Mouse (Mus musculus): ENCODE measurements around the gene Ifna4. TPM values are rescaled to one million over a fixed set of nuclear protein-coding genes. Genes with fewer than 3 reads are reported as not detected.

Gene Ifna4
- not detected for polyA plus RNA-seq (2014; fragmentation: Illumina TruSeq; extraction: RNeasy Lipid Tissue Mini Kit (QIAGEN cat#74804); ENCODE audit: low read depth, low replicate concordance)

GRCm38 (mm10) chr4:88841438-88841911 is at the start of gene Ifna4:
Ifna4 (plus strand) TSS chr4:88841861.

GRCm38 (mm10) chr4:88793936-88794675 is 47.6 kb upstream of the Ifna4 start, which contains the start of gene Gm13275:
Gm13275 (plus strand) TSS chr4:88794487.

GRCm38 (mm10) chr4:88797097-88797496 is 44.6 kb upstream of the Ifna4 start, which contains the start of gene Gm13279:
Gm13279 (plus strand) TSS chr4:88797397.

GRCm38 (mm10) chr4:88799365-88799764 is 42.3 kb upstream of the Ifna4 start, which contains the start of gene Gm13285:
Gm13285 (plus strand) TSS chr4:88799665.

GRCm38 (mm10) chr4:88802954-88803353 is 38.7 kb upstream of the Ifna4 start, which contains the start of gene Gm13287:
Gm13287 (plus strand) TSS chr4:88803254.

GRCm38 (mm10) chr4:88805231-88805630 is 36.4 kb upstream of the Ifna4 start, which contains the start of gene Gm13288:
Gm13288 (plus strand) TSS chr4:88805531.

GRCm38 (mm10) chr4:88815928-88816327 is 25.7 kb upstream of the Ifna4 start, which contains the start of gene Ifna7:
Ifna7 (plus strand) TSS chr4:88816228.

GRCm38 (mm10) chr4:88819659-88820058 is 22.0 kb upstream of the Ifna4 start, which contains the start of gene Ifna11:
Ifna11 (plus strand) TSS chr4:88819959.

GRCm38 (mm10) chr4:88827116-88827515 is 14.5 kb upstream of the Ifna4 start, which contains the start of gene Ifna6:
Ifna6 (plus strand) TSS chr4:88827416.

GRCm38 (mm10) chr4:88835225-88835624 is 6.4 kb upstream of the Ifna4 start, which contains the start of gene Ifna5:
Ifna5 (plus strand) TSS chr4:88835525.

GRCm38 (mm10) chr4:88849698-88850097 is 8.0 kb downstream of the Ifna4 start, which contains the start of gene Ifna1:
Ifna1 (plus strand) TSS chr4:88850087.

GRCm38 (mm10) chr4:88880101-88880500 is 38.4 kb downstream of the Ifna4 start, which contains the start of gene Ifne:
Ifne (minus strand) TSS chr4:88880201.

Other genes starting within 250 kb of the Ifna4 start
- gene Ifna9, start 249.5 kb upstream of the Ifna4 start, polyA plus RNA-seq (2014; fragmentation: Illumina TruSeq; extraction: RNeasy Lipid Tissue Mini Kit (QIAGEN cat#74804); ENCODE audit: low read depth, low replicate concordance), result not detected
- gene Ifna12, start 238.5 kb upstream of the Ifna4 start, polyA plus RNA-seq (2014; fragmentation: Illumina TruSeq; extraction: RNeasy Lipid Tissue Mini Kit (QIAGEN cat#74804); ENCODE audit: low read depth, low replicate concordance), result not detected
- gene C87499, start 207.4 kb upstream of the Ifna4 start, polyA plus RNA-seq (2014; fragmentation: Illumina TruSeq; extraction: RNeasy Lipid Tissue Mini Kit (QIAGEN cat#74804); ENCODE audit: low read depth, low replicate concordance), result not detected
- not detected for gene Ifna13, start 197.4 kb upstream of the Ifna4 start, polyA plus RNA-seq (2014; fragmentation: Illumina TruSeq; extraction: RNeasy Lipid Tissue Mini Kit (QIAGEN cat#74804); ENCODE audit: low read depth, low replicate concordance)
- not detected for gene Ifna16, start 164.9 kb upstream of the Ifna4 start, polyA plus RNA-seq (2014; fragmentation: Illumina TruSeq; extraction: RNeasy Lipid Tissue Mini Kit (QIAGEN cat#74804); ENCODE audit: low read depth, low replicate concordance)
- not detected for gene Ifna2, start 157.9 kb upstream of the Ifna4 start, polyA plus RNA-seq (2014; fragmentation: Illumina TruSeq; extraction: RNeasy Lipid Tissue Mini Kit (QIAGEN cat#74804); ENCODE audit: low read depth, low replicate concordance)
- gene Ifnab, start 150.5 kb upstream of the Ifna4 start, polyA plus RNA-seq (2014; fragmentation: Illumina TruSeq; extraction: RNeasy Lipid Tissue Mini Kit (QIAGEN cat#74804); ENCODE audit: low read depth, low replicate concordance), result not detected
- gene Gm26566, start 120.1 kb upstream of the Ifna4 start, polyA plus RNA-seq (2014; fragmentation: Illumina TruSeq; extraction: RNeasy Lipid Tissue Mini Kit (QIAGEN cat#74804); ENCODE audit: low read depth, low replicate concordance), result 0.62 TPM
- gene Klhl9, start 119.4 kb upstream of the Ifna4 start, polyA plus RNA-seq (2014; fragmentation: Illumina TruSeq; extraction: RNeasy Lipid Tissue Mini Kit (QIAGEN cat#74804); ENCODE audit: low read depth, low replicate concordance), result 33.9 TPM
- not detected for gene Gm13271, start 87.0 kb upstream of the Ifna4 start, polyA plus RNA-seq (2014; fragmentation: Illumina TruSeq; extraction: RNeasy Lipid Tissue Mini Kit (QIAGEN cat#74804); ENCODE audit: low read depth, low replicate concordance)
- not detected for gene Gm13283, start 81.7 kb upstream of the Ifna4 start, polyA plus RNA-seq (2014; fragmentation: Illumina TruSeq; extraction: RNeasy Lipid Tissue Mini Kit (QIAGEN cat#74804); ENCODE audit: low read depth, low replicate concordance)
- gene Gm13290, start 68.0 kb upstream of the Ifna4 start, polyA plus RNA-seq (2014; fragmentation: Illumina TruSeq; extraction: RNeasy Lipid Tissue Mini Kit (QIAGEN cat#74804); ENCODE audit: low read depth, low replicate concordance), result not detected
- not detected for gene Gm13289, start 64.9 kb upstream of the Ifna4 start, polyA plus RNA-seq (2014; fragmentation: Illumina TruSeq; extraction: RNeasy Lipid Tissue Mini Kit (QIAGEN cat#74804); ENCODE audit: low read depth, low replicate concordance)
- not detected for gene Gm13272, start 62.0 kb upstream of the Ifna4 start, polyA plus RNA-seq (2014; fragmentation: Illumina TruSeq; extraction: RNeasy Lipid Tissue Mini Kit (QIAGEN cat#74804); ENCODE audit: low read depth, low replicate concordance)
- gene Ifnz, start 59.7 kb upstream of the Ifna4 start, polyA plus RNA-seq (2014; fragmentation: Illumina TruSeq; extraction: RNeasy Lipid Tissue Mini Kit (QIAGEN cat#74804); ENCODE audit: low read depth, low replicate concordance), result not detected
- not detected for gene Gm13276, start 56.2 kb upstream of the Ifna4 start, polyA plus RNA-seq (2014; fragmentation: Illumina TruSeq; extraction: RNeasy Lipid Tissue Mini Kit (QIAGEN cat#74804); ENCODE audit: low read depth, low replicate concordance)
- gene Gm13277, start 53.2 kb upstream of the Ifna4 start, polyA plus RNA-seq (2014; fragmentation: Illumina TruSeq; extraction: RNeasy Lipid Tissue Mini Kit (QIAGEN cat#74804); ENCODE audit: low read depth, low replicate concordance), result not detected
- gene Gm13278, start 50.3 kb upstream of the Ifna4 start, polyA plus RNA-seq (2014; fragmentation: Illumina TruSeq; extraction: RNeasy Lipid Tissue Mini Kit (QIAGEN cat#74804); ENCODE audit: low read depth, low replicate concordance), result not detected
- not detected for gene Gm13275, start 47.4 kb upstream of the Ifna4 start, polyA plus RNA-seq (2014; fragmentation: Illumina TruSeq; extraction: RNeasy Lipid Tissue Mini Kit (QIAGEN cat#74804); ENCODE audit: low read depth, low replicate concordance)
- gene Gm13279, start 44.5 kb upstream of the Ifna4 start, polyA plus RNA-seq (2014; fragmentation: Illumina TruSeq; extraction: RNeasy Lipid Tissue Mini Kit (QIAGEN cat#74804); ENCODE audit: low read depth, low replicate concordance), result not detected
- gene Gm13285, start 42.2 kb upstream of the Ifna4 start, polyA plus RNA-seq (2014; fragmentation: Illumina TruSeq; extraction: RNeasy Lipid Tissue Mini Kit (QIAGEN cat#74804); ENCODE audit: low read depth, low replicate concordance), result not detected
- gene Gm13287, start 38.6 kb upstream of the Ifna4 start, polyA plus RNA-seq (2014; fragmentation: Illumina TruSeq; extraction: RNeasy Lipid Tissue Mini Kit (QIAGEN cat#74804); ENCODE audit: low read depth, low replicate concordance), result not detected
- not detected for gene Gm13288, start 36.3 kb upstream of the Ifna4 start, polyA plus RNA-seq (2014; fragmentation: Illumina TruSeq; extraction: RNeasy Lipid Tissue Mini Kit (QIAGEN cat#74804); ENCODE audit: low read depth, low replicate concordance)
- gene Ifna7, start 25.6 kb upstream of the Ifna4 start, polyA plus RNA-seq (2014; fragmentation: Illumina TruSeq; extraction: RNeasy Lipid Tissue Mini Kit (QIAGEN cat#74804); ENCODE audit: low read depth, low replicate concordance), result not detected
- gene Ifna11, start 21.9 kb upstream of the Ifna4 start, polyA plus RNA-seq (2014; fragmentation: Illumina TruSeq; extraction: RNeasy Lipid Tissue Mini Kit (QIAGEN cat#74804); ENCODE audit: low read depth, low replicate concordance), result not detected
- gene Ifna6, start 14.4 kb upstream of the Ifna4 start, polyA plus RNA-seq (2014; fragmentation: Illumina TruSeq; extraction: RNeasy Lipid Tissue Mini Kit (QIAGEN cat#74804); ENCODE audit: low read depth, low replicate concordance), result not detected
- gene Ifna5, start 6.3 kb upstream of the Ifna4 start, polyA plus RNA-seq (2014; fragmentation: Illumina TruSeq; extraction: RNeasy Lipid Tissue Mini Kit (QIAGEN cat#74804); ENCODE audit: low read depth, low replicate concordance), result not detected
- not detected for gene Ifna1, start 8.2 kb downstream of the Ifna4 start, polyA plus RNA-seq (2014; fragmentation: Illumina TruSeq; extraction: RNeasy Lipid Tissue Mini Kit (QIAGEN cat#74804); ENCODE audit: low read depth, low replicate concordance)
- gene Ifne, start 38.3 kb downstream of the Ifna4 start, polyA plus RNA-seq (2014; fragmentation: Illumina TruSeq; extraction: RNeasy Lipid Tissue Mini Kit (QIAGEN cat#74804); ENCODE audit: low read depth, low replicate concordance), result not detected